Mouse (Mus musculus) liver, embryonic 16.5 days (tissue): ENCODE results near the gene Plac1. TPM values are rescaled to one million over a fixed set of nuclear protein-coding genes. Genes with fewer than 3 reads are reported as not detected.

ENCODE experiments used
- ATAC-seq: fragments of 200-750 bp; cut with Nextera tagmentation; 2 replicates; pipeline ENCODE4 v1.8.0; 2017; ENCODE audit warnings: low read depth, mild to moderate bottlenecking, moderate number of reproducible peaks, moderate library complexity
- H3K27ac ChIP-seq: fragments of 300-500 bp; sonication (generic); 2 replicates; pipeline ENCODE4 v1.5.1; 2014; ENCODE audit warnings: mild to moderate bottlenecking, low read length
- H3K27me3 ChIP-seq: fragments of 300-500 bp; sonication (generic); 2 replicates; pipeline ENCODE4 v1.6.1; 2014; ENCODE audit warnings: low read depth, low read length, mixed read lengths; ENCODE audit not compliant: control insufficient read depth, insufficient read depth
- H3K36me3 ChIP-seq: fragments of 300-500 bp; sonication (generic); 2 replicates; pipeline ENCODE4 v1.6.1; 2014; ENCODE audit warnings: mild to moderate bottlenecking; ENCODE audit not compliant: control insufficient read depth, insufficient read depth
- H3K4me1 ChIP-seq: fragments of 300-500 bp; sonication (generic); 2 replicates; pipeline ENCODE4 v1.6.1; 2014; ENCODE audit warnings: low read depth, low read length, mixed read lengths; ENCODE audit not compliant: control insufficient read depth
- H3K4me2 ChIP-seq: fragments of 300-500 bp; sonication (generic); 2 replicates; pipeline ENCODE4 v1.6.1; 2014; ENCODE audit warnings: low read depth, low read length, mixed read lengths
- H3K4me3 ChIP-seq: fragments of 300-500 bp; sonication (generic); 2 replicates; pipeline ENCODE4 v1.5.1; 2014; ENCODE audit warnings: low read depth, mild to moderate bottlenecking, low read length
- H3K9ac ChIP-seq: fragments of 300-500 bp; sonication (generic); 2 replicates; pipeline ENCODE4 v1.6.1; 2014; ENCODE audit warnings: low read depth, low read length
- H3K9me3 ChIP-seq: fragments of 300-500 bp; sonication (generic); replicated peaks from 2 replicates; pipeline ENCODE4 v1.6.1; 2016; ENCODE audit warnings: low read length; ENCODE audit not compliant: control insufficient read depth
- WGBS: fragments of 180-500 bp; shearing (Covaris S2); extraction: QIAGEN DNeasy Blood & Tissue Kit; methylation state at CpG from one replicate; pipeline ENCODE4 v1.1.7; 2014; ENCODE audit not compliant: insufficient replicate concordance; 5-methylcytosine and 5-hydroxymethylcytosine counted together
- polyA plus RNA-seq: library from polyadenylated mRNA; unstranded; fragments of >200 nt; fragmentation: Nextera tagmentation; extraction: Ambion mirVana; gene quantifications from 2 replicates; pipeline ENCODE4 v1.2.1, GENCODE M21; 2015

Gene Plac1
- polyA plus RNA-seq, 1 experiment from 2014 or later: 0.85 TPM

- Histone ChIP-seq H3K4me3 (no peak overlapping the region), H3K27me3 (no peaks in the 10 kb centered on the region), H3K4me1 (no peaks in the 10 kb centered on the region), H3K9ac (no peak overlapping the region), H3K9me3 (no peaks in the 10 kb centered on the region), H3K36me3 (no peaks in the 10 kb centered on the region), H3K4me2 (no peak overlapping the region), H3K27ac (no peak overlapping the region)
- no peak for ATAC-seq
- WGBS: 49% methylated on average over 2 of the region's 2 CpGs
Observed at GRCm38 (mm10) chrX:53168623-53169022, 71.3 kb downstream of the Plac1 start.

GRCm38 (mm10) chrX:53166901-53167525 lies 72.9 kb downstream of the Plac1 start:
- Histone ChIP-seq H3K27ac (no peak overlapping the region), H3K4me2 (no peak overlapping the region), H3K4me3 (no peak overlapping the region), H3K27me3 (no peaks in the 10 kb centered on the region), H3K36me3 (no peaks in the 10 kb centered on the region), H3K4me1 (no peaks in the 10 kb centered on the region), H3K9ac (no peak overlapping the region), H3K9me3 (no peaks in the 10 kb centered on the region)
- WGBS: 34% methylated on average over 4 of the region's 4 CpGs
- ATAC-seq: no peak

- H3K4me3 ChIP-seq: no peak overlapping the region
- 0 out of 2 replicates have a peak overlapping the region, but pooled peaks have one; percentile 37 for H3K27ac ChIP-seq
- whole genome bisulfite sequencing: 56% methylated on average over 15 of the region's 15 CpGs
- no peaks in the 10 kb centered on the region for H3K36me3 ChIP-seq
- H3K27me3 ChIP-seq: no peaks in the 10 kb centered on the region
- no peak for ATAC-seq
- no peaks in the 10 kb centered on the region for H3K4me1 ChIP-seq
- no peak overlapping the region for H3K4me2 ChIP-seq
- H3K9ac ChIP-seq: no peak overlapping the region
- no peaks in the 10 kb centered on the region for H3K9me3 ChIP-seq
Observed at GRCm38 (mm10) chrX:53166251-53166900, 73.5 kb downstream of the Plac1 start.

- no peak overlapping the region for H3K9ac ChIP-seq
- H3K4me3 ChIP-seq: no peak overlapping the region
- peak; percentile 63 for ATAC-seq
- no peaks in the 10 kb centered on the region for H3K9me3 ChIP-seq
- no peaks in the 10 kb centered on the region for H3K36me3 ChIP-seq
- H3K27ac ChIP-seq: no peak overlapping the region
- no peak overlapping the region for H3K4me2 ChIP-seq
- no peaks in the 10 kb centered on the region for H3K27me3 ChIP-seq
- WGBS: 49% methylated on average over 4 of the region's 4 CpGs
- no peaks in the 10 kb centered on the region for H3K4me1 ChIP-seq
Observed at GRCm38 (mm10) chrX:53162589-53162988, 77.3 kb downstream of the Plac1 start.

GRCm38 (mm10) chrX:53161583-53161982 lies 78.3 kb downstream of the Plac1 start:
- Histone ChIP-seq H3K9me3 (no peaks in the 10 kb centered on the region), H3K4me3 (no peak overlapping the region), H3K27me3 (no peaks in the 10 kb centered on the region), H3K4me1 (no peaks in the 10 kb centered on the region), H3K9ac (no peak overlapping the region), H3K36me3 (no peaks in the 10 kb centered on the region), H3K27ac (no peak overlapping the region), H3K4me2 (no peak overlapping the region)
- WGBS: 64% methylated on average over 4 of the region's 4 CpGs
- ATAC-seq: no peak

GRCm38 (mm10) chrX:53161115-53161514 lies 78.8 kb downstream of the Plac1 start:
- Histone ChIP-seq H3K4me3 (no peak overlapping the region), H3K9me3 (no peaks in the 10 kb centered on the region), H3K4me2 (no peak overlapping the region), H3K4me1 (no peaks in the 10 kb centered on the region), H3K36me3 (no peaks in the 10 kb centered on the region), H3K27me3 (no peaks in the 10 kb centered on the region), H3K9ac (no peak overlapping the region), H3K27ac (no peak overlapping the region)
- ATAC-seq: no peak
- 39% methylated on average over 5 of the region's 5 CpGs for WGBS

GRCm38 (mm10) chrX:53148039-53148438 lies 91.9 kb downstream of the Plac1 start:
- Histone ChIP-seq H3K27ac (no peak overlapping the region), H3K4me1 (no peaks in the 10 kb centered on the region), H3K4me2 (no peak overlapping the region), H3K4me3 (no peak overlapping the region), H3K9ac (no peak overlapping the region), H3K36me3 (no peaks in the 10 kb centered on the region), H3K9me3 (no peaks in the 10 kb centered on the region), H3K27me3 (no peaks in the 10 kb centered on the region)
- no peak for ATAC-seq
- WGBS: 48% methylated on average over 2 of the region's 2 CpGs

GRCm38 (mm10) chrX:53146389-53146917 lies 93.5 kb downstream of the Plac1 start:
- H3K27me3 ChIP-seq: no peaks in the 10 kb centered on the region
- ATAC-seq: no peak
- no peaks in the 10 kb centered on the region for H3K36me3 ChIP-seq
- no peak overlapping the region for H3K4me3 ChIP-seq
- no peaks in the 10 kb centered on the region for H3K9me3 ChIP-seq
- no peak overlapping the region for H3K4me2 ChIP-seq
- H3K27ac ChIP-seq: no peak overlapping the region
- H3K9ac ChIP-seq: no peak overlapping the region
- H3K4me1 ChIP-seq: no peaks in the 10 kb centered on the region
- WGBS: 53% methylated on average over 5 of the region's 5 CpGs

GRCm38 (mm10) chrX:53139641-53140040 lies 100.3 kb downstream of the Plac1 start:
- Histone ChIP-seq H3K36me3 (no peaks in the 10 kb centered on the region), H3K9ac (no peak overlapping the region), H3K27ac (no peak overlapping the region), H3K27me3 (no peaks in the 10 kb centered on the region), H3K4me2 (no peak overlapping the region), H3K9me3 (no peaks in the 10 kb centered on the region), H3K4me3 (no peak overlapping the region), H3K4me1 (no peaks in the 10 kb centered on the region)
- WGBS: 56% methylated on average over 2 of the region's 2 CpGs
- no peak for ATAC-seq
